Mouse (Mus musculus) forebrain, embryonic 13.5 days (tissue): ENCODE results near the gene Cdk18. TPM values are rescaled to one million over a fixed set of nuclear protein-coding genes. Genes with fewer than 3 reads are reported as not detected.

Experiments used
- ATAC-seq: fragments of 200-750 bp; cut with Nextera tagmentation; 2 replicates; pipeline ENCODE4 v1.8.0; 2017
- H3K27ac ChIP-seq: fragments of 300-500 bp; sonication (generic); 2 replicates; pipeline ENCODE4 v1.5.1; 2015; ENCODE audit warnings: inconsistent platforms, mild to moderate bottlenecking, moderate library complexity
- H3K27me3 ChIP-seq: fragments of 300-500 bp; sonication (generic); 2 replicates; pipeline ENCODE4 v1.6.1; 2015; ENCODE audit warnings: mild to moderate bottlenecking, inconsistent platforms
- H3K36me3 ChIP-seq: fragments of 300-500 bp; sonication (generic); 2 replicates; pipeline ENCODE4 v1.6.1; 2015; ENCODE audit warnings: mild to moderate bottlenecking, inconsistent platforms; ENCODE audit not compliant: poor library complexity, severe bottlenecking
- H3K4me1 ChIP-seq: fragments of 300-500 bp; sonication (generic); 2 replicates; pipeline ENCODE4 v1.6.1; 2015; ENCODE audit warnings: inconsistent platforms
- H3K4me2 ChIP-seq: fragments of 300-500 bp; sonication (generic); 2 replicates; pipeline ENCODE4 v1.6.1; 2015; ENCODE audit warnings: inconsistent platforms, mild to moderate bottlenecking, moderate library complexity
- H3K4me3 ChIP-seq: fragments of 300-500 bp; sonication (generic); 2 replicates; pipeline ENCODE4 v1.5.1; 2015; ENCODE audit warnings: mild to moderate bottlenecking, inconsistent platforms
- H3K9ac ChIP-seq: fragments of 300-500 bp; sonication (generic); 2 replicates; pipeline ENCODE4 v1.6.1; 2015; ENCODE audit warnings: mild to moderate bottlenecking, inconsistent platforms
- H3K9me3 ChIP-seq: fragments of 300-500 bp; sonication (generic); replicated peaks from 2 replicates; pipeline ENCODE4 v1.6.1; 2016; ENCODE audit warnings: inconsistent platforms
- whole genome bisulfite sequencing: fragments of 180-500 bp; shearing (Covaris S2); methylation state at CpG from one replicate; pipeline ENCODE4 v1.1.7; 2015; 5-methylcytosine and 5-hydroxymethylcytosine counted together
- polyA plus RNA-seq: library from polyadenylated mRNA; unstranded; fragments of >200 nt; fragmentation: Nextera tagmentation; extraction: Ambion mirVana; gene quantifications from 2 replicates; pipeline ENCODE4 v1.2.1, GENCODE M21; 2015

Cdk18 gene
- polyA plus RNA-seq, 1 experiment from 2014 or later, result 0.23 TPM

- 52% methylated on average over 4 of the region's 4 CpGs for WGBS
- Histone ChIP-seq H3K36me3 (no peaks in the 10 kb centered on the region), H3K27me3 (peaks cover 14% of the 10 kb centered on the region), H3K9me3 (no peaks in the 10 kb centered on the region), H3K9ac (no peak overlapping the region; the same call in 1 of the 2 replicates), H3K4me1 (peaks cover 41% of the 10 kb centered on the region), H3K4me2 (no peak overlapping the region), H3K4me3 (no peak overlapping the region), H3K27ac (no peak overlapping the region)
- ATAC-seq, result no peak
Observed at GRCm38 (mm10) chr1:132159681-132160080, 20.2 kb upstream of the Cdk18 start.

GRCm38 (mm10) chr1:132158741-132159140 is 19.3 kb upstream of the Cdk18 start:
- peak overlapping the region; percentile 8; the same call in 1 of the 2 replicates for H3K9ac ChIP-seq
- H3K27me3 ChIP-seq, result peaks cover 14% of the 10 kb centered on the region
- no peaks in the 10 kb centered on the region for H3K9me3 ChIP-seq
- no peak overlapping the region for H3K4me2 ChIP-seq
- H3K4me1 ChIP-seq, result peaks cover 34% of the 10 kb centered on the region
- no peaks in the 10 kb centered on the region for H3K36me3 ChIP-seq
- 23% methylated on average over 2 of the region's 2 CpGs for WGBS
- no peak overlapping the region for H3K27ac ChIP-seq
- no peak overlapping the region for H3K4me3 ChIP-seq
- ATAC-seq, result peak; percentile 7; the same call in 1 of the 2 replicates

- Histone ChIP-seq H3K4me3 (no peak overlapping the region), H3K36me3 (no peaks in the 10 kb centered on the region), H3K4me1 (peaks cover 34% of the 10 kb centered on the region), H3K9me3 (no peaks in the 10 kb centered on the region), H3K27me3 (peaks cover 10% of the 10 kb centered on the region), H3K9ac (no peak overlapping the region), H3K4me2 (peak overlapping the region; percentile 41), H3K27ac (no peak overlapping the region; the same call in 1 of the 2 replicates)
- peak; percentile 35 for ATAC-seq
- 24% methylated on average over 7 of the region's 7 CpGs for WGBS
Observed at GRCm38 (mm10) chr1:132157808-132158207, 18.3 kb upstream of the Cdk18 start.

- Histone ChIP-seq H3K27me3 (peaks cover 10% of the 10 kb centered on the region), H3K9ac (no peak overlapping the region), H3K9me3 (no peaks in the 10 kb centered on the region), H3K4me3 (no peak overlapping the region), H3K36me3 (no peaks in the 10 kb centered on the region), H3K4me1 (peaks cover 34% of the 10 kb centered on the region), H3K27ac (no peak overlapping the region; the same call in 1 of the 2 replicates), H3K4me2 (peak overlapping the region; percentile 41)
- ATAC-seq, result peak; percentile 74
- WGBS, result 22% methylated on average over 14 of the region's 14 CpGs
Observed at GRCm38 (mm10) chr1:132157016-132157781, 17.7 kb upstream of the Cdk18 start.

- Histone ChIP-seq H3K9me3 (no peaks in the 10 kb centered on the region), H3K27ac (no peak overlapping the region), H3K4me3 (no peak overlapping the region), H3K4me2 (no peak overlapping the region), H3K27me3 (peaks cover 10% of the 10 kb centered on the region), H3K36me3 (no peaks in the 10 kb centered on the region), H3K9ac (no peak overlapping the region), H3K4me1 (peaks cover 33% of the 10 kb centered on the region)
- 12% methylated on average over 6 of the region's 6 CpGs for WGBS
- ATAC-seq, result peak; percentile 34
Observed at GRCm38 (mm10) chr1:132155737-132156136, 16.3 kb upstream of the Cdk18 start.

GRCm38 (mm10) chr1:132153691-132154090 is 14.2 kb upstream of the Cdk18 start:
- H3K36me3 ChIP-seq, result no peaks in the 10 kb centered on the region
- no peak overlapping the region for H3K4me3 ChIP-seq
- H3K4me2 ChIP-seq, result no peak overlapping the region
- no peak for ATAC-seq
- no peak overlapping the region for H3K27ac ChIP-seq
- H3K9ac ChIP-seq, result no peak overlapping the region
- no peaks in the 10 kb centered on the region for H3K9me3 ChIP-seq
- H3K27me3 ChIP-seq, result 0 out of 2 replicates have a peak, but pooled peaks cover under 1% of the 10 kb centered on the region
- H3K4me1 ChIP-seq, result peaks cover 13% of the 10 kb centered on the region
- 13% methylated on average over 8 of the region's 8 CpGs for WGBS

- ATAC-seq, result no peak
- Histone ChIP-seq H3K9ac (no peak overlapping the region), H3K4me3 (no peak overlapping the region), H3K4me1 (peaks cover 8% of the 10 kb centered on the region), H3K9me3 (no peaks in the 10 kb centered on the region), H3K27ac (no peak overlapping the region), H3K36me3 (no peaks in the 10 kb centered on the region), H3K27me3 (no peaks in the 10 kb centered on the region), H3K4me2 (no peak overlapping the region)
- 30% methylated on average over 15 of the region's 15 CpGs for WGBS
Observed at GRCm38 (mm10) chr1:132153086-132153690, 13.7 kb upstream of the Cdk18 start.

GRCm38 (mm10) chr1:132151908-132152307 is 12.4 kb upstream of the Cdk18 start:
- H3K4me3 ChIP-seq, result no peak overlapping the region
- no peak overlapping the region for H3K27ac ChIP-seq
- no peak overlapping the region for H3K9ac ChIP-seq
- WGBS, result 68% methylated on average over 2 of the region's 2 CpGs
- H3K9me3 ChIP-seq, result no peaks in the 10 kb centered on the region
- no peaks in the 10 kb centered on the region for H3K27me3 ChIP-seq
- H3K4me1 ChIP-seq, result no peaks in the 10 kb centered on the region
- no peaks in the 10 kb centered on the region for H3K36me3 ChIP-seq
- H3K4me2 ChIP-seq, result no peak overlapping the region
- ATAC-seq, result no peak

- Histone ChIP-seq H3K27me3 (no peaks in the 10 kb centered on the region), H3K27ac (no peak overlapping the region), H3K9me3 (no peaks in the 10 kb centered on the region), H3K4me2 (no peak overlapping the region), H3K4me3 (no peak overlapping the region), H3K9ac (no peak overlapping the region), H3K4me1 (no peaks in the 10 kb centered on the region), H3K36me3 (no peaks in the 10 kb centered on the region)
- ATAC-seq, result no peak
- 75% methylated on average over 15 of the region's 15 CpGs for WGBS
Observed at GRCm38 (mm10) chr1:132150817-132151601, 11.5 kb upstream of the Cdk18 start.

GRCm38 (mm10) chr1:132150171-132150570 is 10.7 kb upstream of the Cdk18 start:
- no peak overlapping the region for H3K4me3 ChIP-seq
- no peaks in the 10 kb centered on the region for H3K36me3 ChIP-seq
- no peaks in the 10 kb centered on the region for H3K9me3 ChIP-seq
- H3K9ac ChIP-seq, result no peak overlapping the region
- ATAC-seq, result no peak
- H3K27me3 ChIP-seq, result no peaks in the 10 kb centered on the region
- H3K4me1 ChIP-seq, result no peaks in the 10 kb centered on the region
- no peak overlapping the region for H3K27ac ChIP-seq
- 58% methylated on average over 1 of the region's 1 CpGs for WGBS
- no peak overlapping the region for H3K4me2 ChIP-seq

GRCm38 (mm10) chr1:132149410-132149809 is 9.9 kb upstream of the Cdk18 start:
- Histone ChIP-seq H3K9me3 (no peaks in the 10 kb centered on the region), H3K27ac (no peak overlapping the region), H3K4me3 (no peak overlapping the region), H3K4me2 (no peak overlapping the region), H3K4me1 (peaks cover 4% of the 10 kb centered on the region), H3K9ac (no peak overlapping the region), H3K27me3 (no peaks in the 10 kb centered on the region), H3K36me3 (no peaks in the 10 kb centered on the region)
- 60% methylated on average over 2 of the region's 2 CpGs for WGBS
- ATAC-seq, result no peak
